Comparison of ENCODE assay signal across 16 mouse cellular contexts in genomic region chr2:22293579-22294446, GRCm38 (mm10).
A peak's percentile ranks its signal among the peaks of the same experiment; 100 is the strongest.
DNase-seq lines count a peak whose midpoint lies in the region; ATAC-seq and TF ChIP-seq lines count a peak whose summit lies in the region.
"Had no signal": no experiment of that assay in that cellular context is flagged by ENCODE, and none has a peak within 500 bp of the region (broad histone marks: within the 10 kb centered on the region; RNA-seq: fewer than 3 reads in every experiment).

No protein-coding gene starts in this region.

- no peaks in the 10 kb centered on the region for H3K27me3 ChIP-seq in neural tube, embryonic 11.5 days (ENCODE audit: control insufficient read depth, insufficient read depth, low read length)
- no peaks in the 10 kb centered on the region for H3K27me3 ChIP-seq in hindbrain, embryonic 12.5 days
- no peaks in the 10 kb centered on the region for H3K27me3 ChIP-seq in midbrain, embryonic 15.5 days (replicated peaks)
- H3K27me3 ChIP-seq in intestine, postnatal 0 days (replicated peaks; ENCODE audit: control insufficient read depth, insufficient read depth, low read length) = no peaks in the 10 kb centered on the region
- H3K27me3 ChIP-seq: intestine, embryonic 15.5 days; lung, embryonic 15.5 days had no signal

- no peak overlapping the region for H3K9ac ChIP-seq in neural tube, embryonic 11.5 days (ENCODE audit: low read length)
- H3K9ac ChIP-seq in hindbrain, embryonic 12.5 days = no peak overlapping the region
- H3K9ac ChIP-seq in midbrain, embryonic 15.5 days = no peak overlapping the region
- H3K9ac ChIP-seq in intestine, postnatal 0 days (ENCODE audit: low read depth, low read length) = no peak overlapping the region
- H3K9ac ChIP-seq: intestine, embryonic 15.5 days; lung, embryonic 15.5 days had no signal

- peak; percentile 62; the same call in 1 of the 2 replicates for ATAC-seq in neural tube, embryonic 11.5 days (ENCODE audit: insufficient read depth, low FRiP score, low TSS enrichment)
- peak; percentile 85 for ATAC-seq in hindbrain, embryonic 12.5 days (ENCODE audit: low FRiP score)
- peak; percentile 80 for ATAC-seq in midbrain, embryonic 15.5 days (replicated peaks)
- ATAC-seq in megakaryocyte-erythroid progenitor cell, adult 5-6 weeks (replicated peaks; ENCODE audit: low FRiP score, low TSS enrichment, poor library complexity, severe bottlenecking) = no peak
- ATAC-seq in intestine, postnatal 0 days = no peak
- ATAC-seq: intestine, embryonic 15.5 days had no signal

- H3K4me1 ChIP-seq in neural tube, embryonic 11.5 days (ENCODE audit: control insufficient read depth, insufficient read depth, low read length) = no peaks in the 10 kb centered on the region
- peaks cover 8% of the 10 kb centered on the region for H3K4me1 ChIP-seq in hindbrain, embryonic 12.5 days
- peaks cover 6% of the 10 kb centered on the region for H3K4me1 ChIP-seq in midbrain, embryonic 15.5 days
- H3K4me1 ChIP-seq in intestine, postnatal 0 days (replicated peaks; ENCODE audit: control insufficient read depth, insufficient read depth, low read length) = no peaks in the 10 kb centered on the region
- H3K4me1 ChIP-seq: intestine, embryonic 15.5 days; lung, embryonic 15.5 days had no signal

- TF ChIP-seq CTCF in intestine, postnatal 0 days (IDR thresholded peaks at IDR 0.05; ENCODE audit: low read depth) = no peak

- no peaks in the 10 kb centered on the region for H3K36me3 ChIP-seq in neural tube, embryonic 11.5 days (ENCODE audit: control insufficient read depth, insufficient read depth, low read length)
- H3K36me3 ChIP-seq in hindbrain, embryonic 12.5 days = no peaks in the 10 kb centered on the region
- no peaks in the 10 kb centered on the region for H3K36me3 ChIP-seq in midbrain, embryonic 15.5 days (replicated peaks)
- H3K36me3 ChIP-seq in intestine, postnatal 0 days (ENCODE audit: control insufficient read depth, insufficient read depth) = no peaks in the 10 kb centered on the region
- H3K36me3 ChIP-seq: intestine, embryonic 15.5 days; lung, embryonic 15.5 days had no signal

- DNase-seq in neural tube, embryonic 11.5 days (ENCODE audit: low spot score) = peak; percentile 9
- DNase-seq in neural tube, embryonic 10.5 days (ENCODE audit: extremely low spot score, low spot score) = no peak
- no peak for DNase-seq in heart, postnatal 10 days
- no peak for DNase-seq in frontal cortex, adult 2 months (ENCODE audit: extremely low spot score in 1 of 2, low spot score in 1 of 2)
- DNase-seq: adrenal gland, adult 2 months; cerebellum, adult 2 months; gastrocnemius, adult 2 months; heart, adult 2 months; kidney, postnatal 25 days; thymus, adult 2 months had no signal

- H3K9me3 ChIP-seq in neural tube, embryonic 11.5 days (ENCODE audit: control insufficient read depth, low read length) = no peaks in the 10 kb centered on the region
- H3K9me3 ChIP-seq in hindbrain, embryonic 12.5 days (replicated peaks) = no peaks in the 10 kb centered on the region
- no peaks in the 10 kb centered on the region for H3K9me3 ChIP-seq in midbrain, embryonic 15.5 days
- H3K9me3 ChIP-seq in intestine, postnatal 0 days (ENCODE audit: control insufficient read depth) = no peaks in the 10 kb centered on the region
- H3K9me3 ChIP-seq: intestine, embryonic 15.5 days; lung, embryonic 15.5 days had no signal

- H3K27ac ChIP-seq in neural tube, embryonic 11.5 days (ENCODE audit: low read depth, low read length) = no peak overlapping the region
- peak overlapping the region; percentile 84 for H3K27ac ChIP-seq in hindbrain, embryonic 12.5 days
- H3K27ac ChIP-seq in midbrain, embryonic 15.5 days = peak overlapping the region; percentile 74
- H3K27ac ChIP-seq in intestine, postnatal 0 days (ENCODE audit: low read depth, low read length) = no peak overlapping the region
- H3K27ac ChIP-seq: gastrocnemius, adult 2 months; heart, adult 2 months; intestine, embryonic 15.5 days; lung, embryonic 15.5 days had no signal

- WGBS in neural tube, embryonic 11.5 days = 66% methylated on average over 11 of the region's 11 CpGs
- 41% methylated on average over 11 of the region's 11 CpGs for WGBS in hindbrain, embryonic 12.5 days
- 33% methylated on average over 11 of the region's 11 CpGs for WGBS in midbrain, embryonic 15.5 days
- 69% methylated on average over 11 of the region's 11 CpGs for WGBS in intestine, postnatal 0 days

- H3K4me3 ChIP-seq in neural tube, embryonic 11.5 days (ENCODE audit: low read depth, low read length) = no peak overlapping the region
- H3K4me3 ChIP-seq in hindbrain, embryonic 12.5 days = no peak overlapping the region
- no peak overlapping the region for H3K4me3 ChIP-seq in midbrain, embryonic 15.5 days
- H3K4me3 ChIP-seq in intestine, postnatal 0 days (ENCODE audit: low read depth, low read length) = no peak overlapping the region
- H3K4me3 ChIP-seq: gastrocnemius, adult 2 months; heart, adult 2 months; intestine, embryonic 15.5 days; lung, embryonic 15.5 days had no signal

- H3K4me2 ChIP-seq in neural tube, embryonic 11.5 days (ENCODE audit: low read depth) = no peak overlapping the region
- H3K4me2 ChIP-seq in hindbrain, embryonic 12.5 days (replicated peaks) = peak overlapping the region; percentile 30; the same call in 1 of the 2 replicates
- peak overlapping the region; percentile 26 for H3K4me2 ChIP-seq in midbrain, embryonic 15.5 days
- H3K4me2 ChIP-seq in intestine, postnatal 0 days (replicated peaks; ENCODE audit: low read depth) = no peak overlapping the region
- H3K4me2 ChIP-seq: intestine, embryonic 15.5 days; lung, embryonic 15.5 days had no signal

- intact Hi-C loops in heart, postnatal 10 days (cut with DNase I) = no loop called here

Comparison
In these comparisons a context has a peak if more than half of its experiments do, and no peak if none do; other contexts are left out.
1. ATAC-seq: peak in neural tube, embryonic 11.5 days (single experiment), hindbrain, embryonic 12.5 days (single experiment) and midbrain, embryonic 15.5 days (single experiment); none in megakaryocyte-erythroid progenitor cell, adult 5-6 weeks (single experiment) and intestine, postnatal 0 days (single experiment).
2. H3K27ac ChIP-seq: peak in hindbrain, embryonic 12.5 days (single experiment) and midbrain, embryonic 15.5 days (single experiment); none in neural tube, embryonic 11.5 days (single experiment) and intestine, postnatal 0 days (single experiment).
3. H3K4me2 ChIP-seq: peak in hindbrain, embryonic 12.5 days (single experiment) and midbrain, embryonic 15.5 days (single experiment); none in neural tube, embryonic 11.5 days (single experiment) and intestine, postnatal 0 days (single experiment).